Mouse (Mus musculus): Measurements from ENCODE around the gene Csrp3.

- TF ChIP-seq CTCF (IDR thresholded peaks at IDR 0.05) (no peak), POLR2A (IDR thresholded peaks at IDR 0.05; ENCODE audit: insufficient read depth, low read depth, low read length) (no peak)
Observed at GRCm38 (mm10) chr7:48795130-48795529, 52.7 kb downstream of the Csrp3 start.

All from heart, adult 2 months (tissue).